Mouse (Mus musculus) gastrocnemius, adult 18-20 months (tissue): ENCODE data around the gene Bean1. TPM values are rescaled to one million over a fixed set of nuclear protein-coding genes. Genes with fewer than 3 reads are reported as not detected.
"Not testable (repeated sequence)": the region's sequence is repeated elsewhere in the genome, so short reads cannot be mapped to it uniquely, and the experiment has no call there.

ENCODE experiments used
- DNase-seq: peaks from one replicate; pipeline ENCODE4 v3.0.0; 2021; ENCODE audit warnings: low spot score
- total RNA-seq, 2 experiments: library from RNA; stranded (reverse); gene quantifications; 2 replicates each; pipeline ENCODE4 v1.2.3; 2021

Bean1 gene
- total RNA-seq, 2 experiments from 2014 or later, result 0.25 to 0.59 TPM

DNA sequence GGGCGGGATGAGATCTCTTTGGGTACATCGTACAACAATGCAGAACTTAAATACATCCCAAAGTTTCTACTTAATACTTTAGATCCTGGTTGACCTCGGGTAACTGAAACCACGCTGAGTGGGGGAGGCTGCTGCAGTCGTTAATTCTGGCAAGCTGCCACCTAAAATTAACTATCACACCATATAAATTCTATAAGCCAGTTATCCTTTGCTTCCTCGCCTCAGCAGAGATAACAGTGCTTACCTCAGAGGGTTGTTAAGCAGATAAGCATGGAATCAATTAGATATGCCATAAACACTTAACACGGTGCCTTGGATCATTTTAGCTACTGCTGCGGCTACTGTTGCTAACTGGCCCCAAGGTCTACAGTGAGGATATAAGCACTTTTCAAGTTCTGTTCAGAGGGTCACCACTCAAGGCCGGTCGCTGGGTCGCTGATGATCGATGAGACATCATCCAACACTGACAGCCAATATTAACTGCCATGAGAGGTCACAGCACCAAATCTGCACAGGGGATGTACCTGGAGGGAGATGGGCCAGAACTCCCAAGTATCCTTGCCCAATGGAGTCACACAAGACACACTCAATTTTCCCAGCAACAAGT is 71.9 kb downstream of the Bean1 start:
- no peak for DNase-seq

DNA sequence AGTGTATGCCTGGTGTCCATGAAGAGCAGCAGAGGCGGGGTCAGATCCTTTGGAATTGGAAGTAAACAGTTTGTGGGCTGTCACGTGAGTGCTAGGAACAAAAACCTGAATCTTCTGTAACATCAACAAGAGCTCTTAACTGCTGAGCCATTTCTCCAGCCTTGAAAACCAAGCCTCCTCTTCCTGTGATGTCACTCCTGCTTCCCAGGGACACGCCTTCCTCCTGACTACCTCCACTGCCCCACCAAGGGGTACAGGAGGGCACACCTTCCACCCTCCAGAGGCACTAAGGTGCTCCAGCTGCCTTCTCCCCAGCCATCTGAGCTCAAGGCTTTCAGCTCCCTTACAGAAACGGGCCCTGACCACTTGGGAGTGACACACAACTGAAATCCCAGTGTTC is 76.4 kb downstream of the Bean1 start:
- no peak for DNase-seq

DNA sequence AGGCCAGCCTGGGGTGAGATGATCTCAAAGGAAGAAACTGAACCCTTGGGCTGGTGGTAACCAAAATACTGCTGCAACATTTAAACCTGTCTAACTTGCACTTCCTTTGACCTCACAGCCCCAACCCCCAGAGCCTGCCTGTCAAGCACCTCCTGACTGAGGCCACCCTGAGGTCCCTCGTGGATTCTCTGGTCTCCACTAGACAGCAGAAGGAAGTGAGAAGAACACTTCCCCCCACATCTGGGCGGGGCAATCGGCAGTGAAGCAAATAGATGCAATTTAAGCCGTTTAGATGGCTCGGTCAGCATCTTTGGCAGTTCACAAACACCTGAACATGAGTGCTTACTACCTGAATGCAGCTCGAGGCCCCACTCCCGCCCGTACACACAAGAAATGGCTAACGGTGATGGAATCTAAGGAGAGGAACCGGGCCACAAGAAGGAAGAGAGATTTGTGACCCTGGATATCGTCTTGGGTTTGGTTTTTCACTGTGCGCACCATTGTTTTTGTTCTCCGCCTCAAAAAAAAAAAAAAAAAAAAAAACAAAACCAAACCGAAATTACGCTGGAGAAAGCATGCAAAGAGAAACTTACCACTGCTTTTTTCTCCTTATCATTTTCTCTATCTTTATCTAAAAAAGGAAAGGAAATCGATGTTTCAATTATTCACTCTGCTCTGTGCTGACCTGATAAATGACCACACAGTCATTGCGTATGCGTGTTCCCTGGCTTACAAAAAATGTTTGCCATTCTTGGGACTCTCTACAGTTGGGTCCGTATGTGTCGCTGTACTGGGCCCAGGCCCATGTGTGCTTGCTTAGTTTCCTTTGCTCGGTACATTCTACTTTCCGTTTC is 77.0 kb downstream of the Bean1 start:
- no peak for DNase-seq

DNA sequence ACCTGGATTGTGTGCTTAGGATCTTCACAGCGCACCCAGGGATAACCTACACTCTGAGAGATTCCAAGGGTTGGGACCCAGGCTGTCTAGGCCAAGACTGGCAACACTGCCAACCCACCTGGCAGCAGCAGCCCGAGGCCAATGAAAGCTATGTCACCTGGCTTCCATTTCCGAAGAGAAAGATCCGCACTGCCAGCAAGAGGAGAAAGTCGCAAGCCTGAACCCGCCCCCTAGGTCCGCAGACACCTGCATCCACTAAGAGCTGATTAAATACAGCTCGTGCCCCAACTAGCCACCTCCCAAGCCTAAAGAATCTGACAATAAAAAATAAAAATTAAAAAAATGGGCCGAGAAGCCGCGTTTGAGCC is 77.7 kb downstream of the Bean1 start:
- DNase-seq, result peak; percentile 8

DNA sequence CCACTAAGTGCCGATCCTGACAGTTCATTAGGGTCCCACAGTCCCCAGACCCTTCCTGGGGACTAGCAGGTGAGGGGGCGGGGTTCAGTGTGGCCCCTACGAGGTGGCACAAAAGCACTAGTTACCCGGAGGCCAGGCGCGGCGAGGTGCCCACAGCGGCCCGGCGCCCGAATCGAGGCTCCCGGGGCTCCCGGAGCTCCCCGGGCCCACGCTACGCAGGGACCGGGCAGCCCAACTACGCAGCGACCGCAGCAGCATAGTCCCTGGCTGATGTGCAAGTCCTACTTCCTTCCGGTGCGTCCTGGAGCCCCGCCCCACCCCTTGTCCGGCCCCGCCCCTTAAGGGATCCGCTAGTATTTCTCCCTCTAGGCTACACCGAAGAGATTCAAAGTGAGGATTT is 78.0 kb downstream of the Bean1 start, which contains the start of gene Tk2:
TSS of gene Tk2 (minus strand) at position 283 of the 400 bp plus-strand sequence.
- peak; percentile 65 for DNase-seq

DNA sequence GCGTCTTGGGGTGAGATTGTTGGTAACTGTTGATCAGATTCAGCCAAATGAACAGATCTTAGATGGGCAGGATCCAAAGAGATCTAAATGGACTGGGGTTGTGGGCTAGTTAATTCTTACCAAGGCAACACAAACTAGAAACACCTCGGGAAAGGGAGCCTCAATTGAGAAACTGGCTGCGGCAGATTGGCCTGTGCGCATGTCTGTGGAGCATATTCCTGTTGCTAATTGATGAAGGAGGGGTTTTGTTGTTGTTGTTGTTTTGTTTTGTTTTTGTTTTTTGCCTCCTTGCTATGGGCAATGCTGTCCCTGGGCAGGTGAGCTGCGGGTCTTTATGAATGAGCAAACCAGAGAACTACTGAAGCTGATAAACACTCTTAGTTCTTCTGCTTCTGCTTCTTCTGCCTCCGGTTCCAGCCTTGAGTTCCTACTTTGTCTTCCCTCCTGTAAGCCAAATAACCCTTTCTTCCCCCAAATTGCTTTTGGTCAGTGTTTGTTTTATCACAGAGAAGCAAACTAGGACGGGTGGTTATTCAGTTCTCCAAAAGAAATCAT is 79.3 kb downstream of the Bean1 start:
- no peak for DNase-seq

DNA sequence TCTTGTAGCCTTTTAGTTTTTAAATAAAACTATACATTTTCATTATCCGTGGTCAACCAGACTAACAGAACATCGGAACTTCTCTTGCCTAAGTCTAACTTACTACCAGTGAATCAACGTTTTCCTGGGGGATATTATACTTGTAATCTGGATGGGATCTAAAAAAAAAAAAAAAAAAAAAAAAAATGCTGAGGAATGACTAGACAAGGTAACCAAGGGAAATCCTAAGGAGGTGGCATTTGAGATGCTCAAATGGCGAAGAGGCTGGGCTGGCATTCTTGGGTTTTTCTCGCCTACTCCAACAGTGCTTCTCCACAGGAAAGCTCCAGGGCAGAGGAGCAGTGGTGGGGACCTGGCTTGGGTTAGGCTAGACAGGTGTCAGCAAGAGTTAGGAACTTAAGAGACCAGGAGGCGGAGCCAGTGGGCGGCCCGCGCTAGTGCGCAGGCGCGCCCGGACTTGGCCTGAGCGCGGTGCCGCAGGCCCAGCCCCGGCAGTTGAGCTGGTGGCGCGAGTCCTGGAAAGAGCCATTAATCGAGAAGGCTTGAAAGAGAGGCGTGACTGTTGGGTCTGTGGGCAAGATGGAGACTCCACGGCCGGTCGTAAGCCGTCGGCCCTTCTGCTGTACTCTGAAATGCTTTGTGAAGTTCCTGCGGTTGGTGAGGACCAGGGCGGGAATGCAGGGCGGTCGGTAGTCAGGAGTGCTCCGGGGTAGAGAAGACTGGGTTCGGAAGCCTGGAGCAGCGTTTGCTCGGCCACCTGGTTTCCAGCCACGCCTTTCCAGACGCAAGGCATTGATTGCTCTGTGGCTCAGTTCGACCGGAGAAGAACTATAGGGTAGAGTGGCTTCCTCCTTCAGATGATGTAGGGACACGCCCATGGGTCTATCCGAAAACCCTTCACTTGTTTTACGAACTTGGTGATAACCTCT is 80.5 kb downstream of the Bean1 start, which contains the start of gene Cklf:
TSS of gene Cklf (plus strand) at position 423 of the 929 bp plus-strand sequence.
- peak; percentile 82 for DNase-seq

DNA sequence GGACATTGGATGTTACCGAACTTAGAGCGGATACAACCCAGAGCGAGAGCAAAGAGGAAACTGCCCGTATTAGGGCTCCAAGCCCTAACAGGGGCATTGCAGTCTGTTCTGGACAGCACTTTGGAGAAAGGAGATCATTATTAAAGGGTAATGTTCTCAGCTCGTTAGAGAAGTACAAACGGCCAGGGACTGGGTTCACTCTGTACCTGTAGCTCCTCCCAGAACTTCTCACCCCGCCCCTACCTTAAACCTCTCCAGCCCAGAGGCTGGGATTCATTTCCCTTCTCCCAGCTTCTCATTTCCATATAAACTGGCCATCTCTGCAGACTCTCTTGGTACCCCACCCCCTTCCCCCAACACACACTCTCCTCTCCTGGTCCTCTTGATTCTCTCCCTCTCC is 81.2 kb downstream of the Bean1 start:
- no peak for DNase-seq

DNA sequence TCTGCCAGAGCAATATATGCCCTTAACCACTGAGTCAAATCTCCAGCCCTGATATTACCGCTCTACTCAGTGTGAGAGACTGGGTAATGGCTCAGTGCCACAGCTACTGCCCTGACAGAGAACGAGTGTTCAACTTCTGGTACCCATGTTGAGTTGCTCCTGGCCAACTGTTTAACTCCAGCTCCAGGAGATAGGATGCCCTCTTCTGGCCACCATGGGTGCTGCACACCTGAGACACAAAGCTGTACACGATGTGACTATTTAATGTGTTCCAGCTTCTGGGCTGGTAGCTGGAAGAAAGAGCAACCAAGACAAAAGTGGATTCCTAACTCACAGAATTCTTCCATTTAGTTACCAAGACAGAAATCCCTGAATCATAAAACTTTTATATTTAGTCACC is 82.8 kb downstream of the Bean1 start:
- DNase-seq, result no peak

DNA sequence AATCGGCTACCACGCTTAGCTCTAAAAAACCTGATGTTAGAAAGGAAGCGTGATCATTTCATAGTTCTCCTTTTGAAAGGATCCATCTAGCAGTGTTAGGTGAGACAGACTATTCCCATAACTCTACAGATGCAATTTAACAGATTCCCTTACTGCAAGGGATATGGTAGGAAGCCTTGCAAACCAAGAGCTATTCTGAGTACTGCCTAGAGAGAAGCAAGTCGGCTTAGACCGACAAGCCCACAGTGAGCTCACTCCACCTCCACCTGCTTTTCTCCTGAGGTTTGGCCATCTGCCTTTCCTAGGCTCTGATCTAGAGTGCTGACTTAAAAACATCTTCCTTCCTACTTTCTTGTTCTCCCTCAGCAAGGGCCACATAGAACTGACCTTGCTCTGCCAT is 91.6 kb downstream of the Bean1 start:
- DNase-seq, result not testable (repeated sequence)

DNA sequence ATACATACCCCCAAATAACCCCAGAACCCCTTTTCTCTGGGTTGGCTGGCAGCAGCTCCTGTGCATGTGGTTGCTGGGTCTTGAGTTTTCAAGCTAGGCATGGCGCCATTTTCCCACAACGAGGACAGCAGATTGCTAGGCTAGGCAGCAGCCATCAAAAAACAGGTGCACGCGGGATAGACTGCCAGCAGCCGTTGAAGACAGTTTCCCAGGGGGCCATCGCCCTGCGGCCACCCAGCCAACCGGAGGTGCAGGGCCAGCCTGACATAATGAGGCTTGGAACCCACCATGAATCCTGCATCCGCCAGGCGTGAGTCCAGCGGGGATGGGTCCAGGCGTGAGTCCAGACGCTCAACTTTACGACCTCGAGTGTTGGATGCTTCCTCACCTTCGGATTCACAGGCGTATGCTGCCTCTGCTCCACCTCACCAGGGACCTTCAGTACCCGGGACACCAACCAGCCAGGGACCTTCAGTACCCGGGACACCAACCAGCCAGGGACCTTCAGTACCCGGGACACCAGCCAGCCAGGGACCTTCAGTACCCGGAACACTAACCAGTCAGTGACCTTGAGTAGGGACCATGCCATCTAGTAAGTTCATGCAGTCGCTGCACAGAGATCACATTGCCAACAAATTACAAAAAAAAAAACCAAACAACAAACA is 94.2 kb downstream of the Bean1 start:
- not testable (repeated sequence) for DNase-seq

DNA sequence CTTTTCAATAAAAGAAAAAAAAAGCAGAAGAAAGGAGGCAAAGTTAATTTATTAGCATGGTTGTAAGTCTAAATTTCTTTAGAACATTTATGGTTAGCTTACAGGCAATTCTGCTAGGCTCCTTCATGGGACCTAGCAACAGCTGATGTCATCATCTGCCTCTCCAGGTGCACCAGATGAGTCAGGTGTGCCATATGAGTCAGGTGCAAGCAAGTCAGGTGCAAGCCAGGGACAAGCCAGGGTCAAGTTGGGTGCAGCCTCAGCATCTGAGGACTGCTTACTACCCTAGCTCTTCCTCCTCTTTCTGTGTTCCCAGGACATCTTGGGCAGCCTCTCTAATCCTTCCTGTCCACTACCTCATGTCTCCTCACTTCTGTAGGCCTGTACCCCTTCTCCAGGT is 98.1 kb downstream of the Bean1 start:
- DNase-seq, result no peak

Other genes starting within 250 kb of the Bean1 start
- 10 to 100 TPM; 33.7 to 40.2 TPM for gene Cdh5, start 68.8 kb upstream of the Bean1 start, total RNA-seq
- 1 to 10 TPM; 4.0 to 4.1 TPM for gene Tk2, start 78.1 kb downstream of the Bean1 start, total RNA-seq
- gene Cklf, start 80.4 kb downstream of the Bean1 start, total RNA-seq, result 1 to 10 TPM in 1 of 2 experiments, under 1 TPM in 1; 0.74 to 2.3 TPM
- gene Cmtm2a, start 122.7 kb downstream of the Bean1 start, total RNA-seq, result not detected
- gene Gm45711, start 139.6 kb downstream of the Bean1 start, total RNA-seq, result not detected
- gene Cmtm1, start 139.7 kb downstream of the Bean1 start, total RNA-seq, result not detected
- not detected for gene Gm11020, start 151.1 kb downstream of the Bean1 start, total RNA-seq
- not detected for gene Cmtm2b, start 151.8 kb downstream of the Bean1 start, total RNA-seq
- 1 to 10 TPM; 3.2 to 7.2 TPM for gene Cmtm3, start 169.0 kb downstream of the Bean1 start, total RNA-seq
- gene Cmtm4, start 225.4 kb downstream of the Bean1 start, total RNA-seq, result 1 to 10 TPM; 4.4 to 5.4 TPM